Mouse (Mus musculus) gastrocnemius, adult 18-20 months (tissue): ENCODE results near the gene Sorl1. TPM values are rescaled to one million over a fixed set of nuclear protein-coding genes. Genes with fewer than 3 reads are reported as not detected.

Experiments
- DNase-seq: peaks from one replicate; pipeline ENCODE4 v3.0.0; 2021; ENCODE audit warnings: low spot score
- total RNA-seq, 2 experiments: library from RNA; stranded (reverse); gene quantifications; 2 replicates each; pipeline ENCODE4 v1.2.3; 2021

Sorl1 gene
- total RNA-seq, 2 experiments from 2014 or later, result 37.8 to 38.9 TPM

- no peak for DNase-seq
Measured at GRCm38 (mm10) chr9:42019308-42020031, 104.6 kb downstream of the Sorl1 start.

- DNase-seq, result no peak
Measured at GRCm38 (mm10) chr9:42008501-42008900, 115.6 kb downstream of the Sorl1 start.

GRCm38 (mm10) chr9:42005101-42005500 is 119.0 kb downstream of the Sorl1 start:
- no peak for DNase-seq

GRCm38 (mm10) chr9:42004140-42004539 is 120.0 kb downstream of the Sorl1 start:
- DNase-seq, result no peak

GRCm38 (mm10) chr9:41999498-42000473 is 124.3 kb downstream of the Sorl1 start:
- peak; percentile 53 for DNase-seq

GRCm38 (mm10) chr9:41995278-41995677 is 128.8 kb downstream of the Sorl1 start:
- DNase-seq, result no peak

GRCm38 (mm10) chr9:41993821-41994220 is 130.3 kb downstream of the Sorl1 start:
- DNase-seq, result no peak

- DNase-seq, result no peak
Measured at GRCm38 (mm10) chr9:41992841-41993240, 131.3 kb downstream of the Sorl1 start.

GRCm38 (mm10) chr9:41985636-41986035 is 138.5 kb downstream of the Sorl1 start:
- DNase-seq, result peak; percentile 44

- no peak for DNase-seq
Measured at GRCm38 (mm10) chr9:41985052-41985451, 139.0 kb downstream of the Sorl1 start.

GRCm38 (mm10) chr9:41984306-41984705 is 139.8 kb downstream of the Sorl1 start:
- DNase-seq, result peak; percentile 78

GRCm38 (mm10) chr9:41983286-41983685 is 140.8 kb downstream of the Sorl1 start:
- no peak for DNase-seq

- no peak for DNase-seq
Measured at GRCm38 (mm10) chr9:41982760-41983159, 141.3 kb downstream of the Sorl1 start.

- no peak for DNase-seq
Measured at GRCm38 (mm10) chr9:41982023-41982422, 142.1 kb downstream of the Sorl1 start.

- no peak for DNase-seq
Measured at GRCm38 (mm10) chr9:41981306-41981705, 142.8 kb downstream of the Sorl1 start.

- no peak for DNase-seq
Measured at GRCm38 (mm10) chr9:41980796-41981195, 143.3 kb downstream of the Sorl1 start.

- no peak for DNase-seq
Measured at GRCm38 (mm10) chr9:41978366-41978765, 145.7 kb downstream of the Sorl1 start.

- no peak for DNase-seq
Measured at GRCm38 (mm10) chr9:41975968-41976367, 148.1 kb downstream of the Sorl1 start.

GRCm38 (mm10) chr9:41974661-41975060 is 149.4 kb downstream of the Sorl1 start:
- DNase-seq, result no peak

- DNase-seq, result peak; percentile 59
Measured at GRCm38 (mm10) chr9:41973775-41974657, 150.1 kb downstream of the Sorl1 start.

- DNase-seq, result no peak
Measured at GRCm38 (mm10) chr9:41969961-41970360, 154.1 kb downstream of the Sorl1 start.
